In genomic region chr8:60969091-60969490, GRCm38 (mm10) we compare ENCODE assay signal across 21 mouse cellular contexts. TPM values are rescaled to one million over a fixed set of nuclear protein-coding genes. Genes with fewer than 3 reads are reported as not detected.
DNase-seq lines count a peak whose midpoint lies in the region; ATAC-seq lines count a peak whose summit lies in the region.
"Had no signal": no experiment of that assay in that cellular context is flagged by ENCODE, and none has a peak within 500 bp of the region (broad histone marks: within the 10 kb centered on the region; RNA-seq: fewer than 3 reads in every experiment).

No protein-coding gene starts in this region.

- peak overlapping the region; percentile 49 for H3K9ac ChIP-seq in liver, embryonic 12.5 days
- H3K9ac ChIP-seq: embryonic facial prominence, embryonic 13.5 days; heart, embryonic 12.5 days; hindbrain, embryonic 15.5 days; midbrain, embryonic 13.5 days had no signal

- H3K9me3 ChIP-seq in liver, embryonic 12.5 days (replicated peaks), result no peaks in the 10 kb centered on the region
- H3K9me3 ChIP-seq: embryonic facial prominence, embryonic 13.5 days; heart, embryonic 12.5 days; hindbrain, embryonic 15.5 days; midbrain, embryonic 13.5 days had no signal

- H3K27me3 ChIP-seq in liver, embryonic 12.5 days (replicated peaks), result no peaks in the 10 kb centered on the region
- H3K27me3 ChIP-seq: embryonic facial prominence, embryonic 13.5 days; heart, embryonic 12.5 days; hindbrain, embryonic 15.5 days; midbrain, embryonic 13.5 days had no signal

- 21% methylated on average over 2 of the region's 2 CpGs for WGBS in liver, embryonic 12.5 days (ENCODE audit: insufficient replicate concordance)

- DNase-seq in kidney, postnatal 14 days, result peak; percentile 25
- no peak for DNase-seq in kidney, adult 11 months
- DNase-seq in testis, postnatal 14 days (ENCODE audit: low spot score), result no peak
- no peak for DNase-seq in adrenal gland, postnatal 25 days
- DNase-seq: adrenal gland, adult 2 months; B cell, adult 2 months; cerebellum, adult 2 months; heart, postnatal 36 days; kidney, adult 8-10 months; left cerebral cortex, postnatal 4 days; lung, adult 18-20 months; lung, postnatal 36 days; right cerebral cortex, postnatal 25 days; thymus, postnatal 4 days had no signal

- H3K4me2 ChIP-seq in liver, embryonic 12.5 days, result peak overlapping the region; percentile 57
- H3K4me2 ChIP-seq: embryonic facial prominence, embryonic 13.5 days; heart, embryonic 12.5 days; hindbrain, embryonic 15.5 days; midbrain, embryonic 13.5 days had no signal

- peak overlapping the region; percentile 77 for H3K27ac ChIP-seq in liver, embryonic 12.5 days
- H3K27ac ChIP-seq: embryonic facial prominence, embryonic 13.5 days; hindbrain, embryonic 15.5 days; midbrain, embryonic 13.5 days had no signal

- no peaks in the 10 kb centered on the region for H3K36me3 ChIP-seq in liver, embryonic 12.5 days
- H3K36me3 ChIP-seq: embryonic facial prominence, embryonic 13.5 days; heart, embryonic 12.5 days; hindbrain, embryonic 15.5 days; midbrain, embryonic 13.5 days had no signal

- ATAC-seq in erythroblast, adult 5-6 weeks (replicated peaks; ENCODE audit: low FRiP score, poor library complexity, severe bottlenecking), result 0 out of 2 replicates have a peak, but pooled peaks have one; percentile 33
- ATAC-seq in liver, embryonic 12.5 days, result no peak
- ATAC-seq in megakaryocyte progenitor cell, adult 5-6 weeks (replicated peaks; ENCODE audit: poor library complexity), result no peak
- ATAC-seq: midbrain, embryonic 13.5 days had no signal

- peaks cover 88% of the 10 kb centered on the region for H3K4me1 ChIP-seq in liver, embryonic 12.5 days
- H3K4me1 ChIP-seq: embryonic facial prominence, embryonic 13.5 days had no signal

- peak overlapping the region; percentile 9; the same call in 1 of the 2 replicates for H3K4me3 ChIP-seq in liver, embryonic 12.5 days
- H3K4me3 ChIP-seq: embryonic facial prominence, embryonic 13.5 days; heart, embryonic 12.5 days; hindbrain, embryonic 15.5 days; midbrain, embryonic 13.5 days had no signal

RNA-seq across cellular contexts. Expression of gene Clcn3, which starts 14.0 kb away (rescaled TPM):
- total RNA-seq in erythroblast, adult 5-6 weeks (2015; ENCODE audit: low replicate concordance), result 710 and 760 TPM in 2 replicates
- total RNA-seq in erythroblast, adult 5-6 weeks (2017; ENCODE audit: low replicate concordance), result 1,348 and 1,485 TPM in 2 replicates
- polyA plus RNA-seq in liver, embryonic 12.5 days (2016; fragmentation: Nextera tagmentation; extraction: Ambion mirVana), result 43.8 and 44.9 TPM in 2 replicates
- 22.3 and 26.1 TPM in 2 replicates for total RNA-seq in megakaryocyte progenitor cell, adult 5-6 weeks (2015)
- 22.8 and 29.3 TPM in 2 replicates for total RNA-seq in megakaryocyte progenitor cell, adult 5-6 weeks (2017)
- total RNA-seq in adrenal gland, postnatal 25 days (2021), result 51.2 and 53.3 TPM in 2 replicates

RNA-seq across cellular contexts. Expression of gene Nek1, which starts 23.9 kb away (rescaled TPM):
- total RNA-seq in erythroblast, adult 5-6 weeks (2015; ENCODE audit: low replicate concordance), result 8.1 and 11.5 TPM in 2 replicates
- 17.7 and 18.5 TPM in 2 replicates for total RNA-seq in erythroblast, adult 5-6 weeks (2017; ENCODE audit: low replicate concordance)
- polyA plus RNA-seq in liver, embryonic 12.5 days (2016; fragmentation: Nextera tagmentation; extraction: Ambion mirVana), result 10.1 and 10.6 TPM in 2 replicates
- 14.2 and 15.9 TPM in 2 replicates for total RNA-seq in megakaryocyte progenitor cell, adult 5-6 weeks (2015)
- 21.2 and 25.6 TPM in 2 replicates for total RNA-seq in megakaryocyte progenitor cell, adult 5-6 weeks (2017)
- 17.3 and 21.7 TPM in 2 replicates for total RNA-seq in adrenal gland, postnatal 25 days (2021)

Comparison
In these comparisons a context has a peak if more than half of its experiments do, and no peak if none do; other contexts are left out.
1. RNA of gene Clcn3, which starts 14.0 kb away (total RNA-seq): 710 to 1,485 TPM in erythroblast, adult 5-6 weeks; 51.2 to 53.3 TPM in adrenal gland, postnatal 25 days and 22.3 to 29.3 TPM in megakaryocyte progenitor cell, adult 5-6 weeks; every median in the first group is over 10 times any median in the second.